Mouse (Mus musculus) hindbrain, embryonic 10.5 days (tissue): ENCODE measurements around the gene Cfap77. TPM values are rescaled to one million over a fixed set of nuclear protein-coding genes. Genes with fewer than 3 reads are reported as not detected.

Experiments used
- DNase-seq: peaks from one replicate; pipeline ENCODE4 v3.0.0-alpha.2; 2017; ENCODE audit warnings: low spot score
- H3K27ac ChIP-seq: fragments of 300-500 bp; sonication (generic); 2 replicates; pipeline ENCODE4 v1.5.1; 2016; ENCODE audit warnings: mild to moderate bottlenecking, moderate library complexity
- H3K27me3 ChIP-seq: fragments of 300-500 bp; sonication (generic); 2 replicates; pipeline ENCODE4 v1.6.1; 2016; ENCODE audit warnings: mild to moderate bottlenecking; ENCODE audit not compliant: poor library complexity, insufficient read depth, severe bottlenecking
- H3K36me3 ChIP-seq: fragments of 300-500 bp; sonication (generic); 2 replicates; pipeline ENCODE4 v1.6.1; 2016; ENCODE audit warnings: mild to moderate bottlenecking, moderate library complexity
- H3K4me1 ChIP-seq: fragments of 300-500 bp; sonication (generic); replicated peaks from 2 replicates; pipeline ENCODE4 v1.6.1; 2016; ENCODE audit warnings: mild to moderate bottlenecking
- H3K4me3 ChIP-seq: fragments of 300-500 bp; sonication (generic); 2 replicates; pipeline ENCODE4 v1.5.1; 2016; ENCODE audit warnings: mild to moderate bottlenecking, moderate library complexity
- H3K9me3 ChIP-seq: fragments of 300-500 bp; sonication (generic); 2 replicates; pipeline ENCODE4 v1.6.1; 2016; ENCODE audit warnings: mild to moderate bottlenecking, moderate library complexity
- WGBS: fragments of 180-500 bp; shearing (Covaris S2); methylation state at CpG from one replicate; pipeline ENCODE4 v1.1.7; 2016; 5-methylcytosine and 5-hydroxymethylcytosine counted together
- polyA plus RNA-seq: library from polyadenylated mRNA; unstranded; fragments of >200 nt; fragmentation: Nextera tagmentation; extraction: Ambion mirVana; gene quantifications from 2 replicates; pipeline ENCODE4 v1.2.1, GENCODE M21; 2016

Cfap77 gene
- polyA plus RNA-seq, 1 experiment from 2014 or later = 0.51 TPM

DNA sequence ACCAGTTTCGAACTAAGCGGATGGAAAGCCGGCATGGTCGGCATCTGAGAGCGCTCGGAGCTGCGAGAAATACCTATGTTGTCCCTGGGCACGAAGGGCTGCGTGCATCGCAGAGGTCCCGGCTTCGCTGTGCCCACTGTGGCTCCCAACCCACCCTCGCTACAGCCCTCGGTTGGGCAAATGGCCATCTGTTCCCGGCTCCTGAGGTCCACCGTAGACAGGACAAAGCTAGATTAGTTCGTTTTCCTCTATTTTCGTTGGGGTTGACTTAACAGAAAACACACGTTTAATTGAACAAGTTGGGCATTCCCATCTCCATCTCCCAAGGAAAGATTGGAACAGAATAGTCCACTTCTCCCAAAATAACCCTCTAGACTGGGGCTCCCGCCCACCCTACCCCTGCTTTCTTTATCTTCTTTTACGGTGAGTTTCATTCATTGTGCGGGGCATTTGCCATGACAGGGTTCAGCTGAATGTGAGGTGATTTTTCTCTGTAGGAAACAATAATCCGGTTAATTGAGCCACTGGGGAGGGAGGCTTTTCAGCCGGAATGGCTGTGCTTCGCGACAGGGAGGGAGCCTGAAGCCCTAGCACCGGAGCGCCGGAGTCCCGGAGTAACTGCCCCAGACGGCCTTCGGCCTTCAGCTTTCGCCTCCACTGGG lies 142.7 kb downstream of the Cfap77 start:
- under 1% methylated on average over 33 of the region's 33 CpGs for WGBS
- Histone ChIP-seq H3K36me3 (no peaks in the 10 kb centered on the region), H3K27me3 (peaks cover 100% of the 10 kb centered on the region), H3K27ac (peak overlapping the region; percentile 40; the same call in 1 of the 2 replicates), H3K9me3 (no peaks in the 10 kb centered on the region), H3K4me1 (peaks cover 43% of the 10 kb centered on the region), H3K4me3 (peak overlapping the region; percentile 43)
- peak; percentile 53 for DNase-seq

DNA sequence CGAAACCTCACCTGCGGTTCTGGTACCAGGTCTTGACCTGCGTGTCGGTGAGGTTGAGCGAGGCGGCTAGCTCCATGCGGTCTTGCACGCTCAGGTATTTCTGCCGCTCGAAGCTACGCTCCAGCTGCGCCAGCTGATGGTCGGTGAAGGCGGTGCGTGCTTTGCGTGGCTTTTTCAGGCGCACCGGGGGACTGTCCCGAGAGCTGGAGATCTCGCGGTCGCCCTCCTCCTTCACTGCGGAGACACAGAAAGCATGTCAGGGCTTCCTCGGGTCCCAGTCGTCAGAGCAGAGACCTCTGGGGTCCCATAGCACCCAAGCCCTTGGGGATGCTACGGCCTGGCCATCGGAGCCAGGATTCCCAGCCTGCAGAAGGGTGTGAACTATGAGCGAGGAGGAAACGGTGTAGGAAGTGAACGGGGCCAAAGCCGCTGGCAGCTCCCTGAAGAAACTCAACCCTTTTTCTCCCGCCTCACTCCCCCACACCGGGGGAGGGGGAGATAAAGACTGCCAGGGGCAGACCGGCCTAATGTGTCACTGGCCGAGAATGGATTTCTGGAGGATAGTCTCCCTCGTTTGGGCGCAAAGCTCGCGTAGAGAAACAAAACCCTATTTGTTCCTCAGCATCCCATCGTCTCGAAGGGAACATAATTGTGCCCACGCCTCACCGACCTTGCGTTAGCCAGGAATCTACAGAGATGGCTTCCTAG lies 143.4 kb downstream of the Cfap77 start:
- peak overlapping the region; percentile 25; the same call in 1 of the 2 replicates for H3K27ac ChIP-seq

DNA sequence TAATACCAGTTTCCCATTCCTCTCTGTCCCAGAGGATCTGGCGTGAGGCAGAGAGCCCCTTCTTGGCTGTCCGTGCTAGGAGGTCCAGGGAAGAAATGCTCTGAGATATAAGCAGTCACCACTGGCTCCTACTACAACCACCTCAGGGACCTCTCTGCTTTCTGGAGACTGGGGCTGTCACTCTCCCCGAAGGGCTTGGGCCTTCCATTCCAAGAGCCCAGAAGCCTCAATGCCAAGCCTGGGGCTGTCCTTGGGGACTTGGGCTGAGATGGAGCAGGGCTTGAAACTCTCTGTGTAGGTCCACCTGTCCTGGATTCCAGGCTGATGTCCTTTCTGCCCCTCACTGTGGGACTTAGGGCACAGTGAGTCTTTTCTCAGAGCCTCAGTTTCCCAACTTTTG lies 144.0 kb downstream of the Cfap77 start:
- Histone ChIP-seq H3K27ac (no peak overlapping the region), H3K9me3 (no peaks in the 10 kb centered on the region), H3K36me3 (0 out of 2 replicates have a peak, but pooled peaks cover 4% of the 10 kb centered on the region), H3K27me3 (peaks cover 100% of the 10 kb centered on the region), H3K4me1 (peaks cover 53% of the 10 kb centered on the region), H3K4me3 (peak overlapping the region; percentile 43; the same call in 1 of the 2 replicates)
- DNase-seq = peak; percentile 32
- 4% methylated on average over 3 of the region's 3 CpGs for WGBS

More for the DNA sequence above, 143.4 kb downstream of the Cfap77 start:
- peaks cover 100% of the 10 kb centered on the region for H3K27me3 ChIP-seq
- peaks cover 48% of the 10 kb centered on the region for H3K4me1 ChIP-seq
- H3K4me3 ChIP-seq = peak overlapping the region; percentile 43
- WGBS = under 1% methylated on average over 44 of the region's 44 CpGs
- peak; percentile 52 for DNase-seq
- H3K36me3 ChIP-seq = no peaks in the 10 kb centered on the region
- H3K9me3 ChIP-seq = no peaks in the 10 kb centered on the region

DNA sequence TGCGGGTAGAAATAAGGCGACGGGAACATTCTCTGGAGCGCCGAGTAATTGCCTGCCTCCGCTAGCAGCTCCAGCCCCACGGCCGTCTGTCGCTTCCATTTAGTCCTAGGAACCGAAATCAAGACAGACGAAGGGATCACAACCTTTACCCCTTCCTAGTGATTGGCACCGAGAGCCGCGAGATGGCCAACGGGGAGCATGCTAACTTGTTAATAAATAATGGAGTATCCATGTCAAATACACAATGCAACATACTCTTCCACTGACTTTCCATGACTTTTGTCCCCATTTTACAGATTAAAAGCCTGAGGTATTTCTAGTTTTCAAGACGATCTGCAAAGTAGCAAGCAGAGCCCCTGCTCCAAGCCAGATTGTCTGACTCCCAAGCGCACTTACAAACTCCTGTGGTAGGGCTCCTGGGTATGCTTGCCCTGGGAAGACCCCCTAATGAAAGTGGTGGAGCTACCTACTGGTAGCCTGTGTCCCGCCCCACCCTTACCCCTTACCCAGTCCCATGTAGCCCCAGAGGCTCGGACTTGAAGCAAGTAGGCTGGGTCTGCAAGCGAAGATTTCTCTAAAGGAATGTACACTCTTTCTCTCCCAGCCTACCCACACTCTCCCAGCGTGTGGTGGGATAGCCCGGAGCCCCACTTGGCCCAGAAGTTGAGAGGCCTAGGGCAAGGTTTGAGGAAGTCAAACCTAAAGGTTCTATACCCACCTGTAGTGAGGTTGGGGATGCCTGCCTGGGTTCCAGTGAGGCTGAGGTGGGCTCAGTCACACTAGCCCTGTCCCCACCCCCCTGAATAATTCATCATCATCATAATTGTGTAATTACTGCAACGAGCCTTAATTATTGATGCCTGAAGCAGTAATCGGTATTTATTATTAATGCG lies 144.8 kb downstream of the Cfap77 start:
- Histone ChIP-seq H3K27ac (peak overlapping the region; percentile 76), H3K4me3 (peak overlapping the region; percentile 43)

DNA sequence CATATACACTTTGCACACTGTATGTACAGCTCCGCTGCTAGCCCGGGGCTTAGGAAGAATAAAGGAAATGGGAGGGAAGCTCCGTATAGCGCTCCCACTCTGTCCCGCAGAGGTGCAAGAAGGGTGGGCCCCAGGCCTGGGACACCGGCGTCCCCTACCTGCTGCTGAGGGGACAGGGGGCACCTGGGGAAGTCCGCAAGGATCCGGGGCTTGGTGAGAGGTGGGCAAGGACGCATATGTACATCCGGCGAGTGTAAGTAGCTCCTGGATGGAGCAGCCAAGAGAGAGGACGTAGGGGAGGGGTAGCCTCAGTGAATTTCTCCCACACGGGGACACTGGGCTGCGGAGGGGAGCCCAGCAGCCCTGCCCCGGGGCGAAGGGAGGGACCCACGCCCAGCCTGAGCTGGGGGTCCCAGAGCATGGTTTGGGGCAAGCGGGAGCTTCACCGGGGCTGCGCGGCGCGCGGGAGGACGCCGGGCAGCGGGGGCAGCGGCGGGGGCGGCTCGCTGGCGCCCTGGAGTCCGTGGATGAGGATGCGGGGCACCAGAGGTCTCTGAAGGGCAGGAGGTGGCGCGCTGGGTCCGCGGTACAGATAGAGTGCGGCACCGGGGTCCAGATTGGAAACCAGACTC lies 145.6 kb downstream of the Cfap77 start:
- H3K4me1 ChIP-seq = peaks cover 64% of the 10 kb centered on the region
- H3K9me3 ChIP-seq = no peaks in the 10 kb centered on the region
- WGBS = 1% methylated on average over 41 of the region's 41 CpGs
- peak; percentile 34 for DNase-seq
- H3K36me3 ChIP-seq = peaks cover 14% of the 10 kb centered on the region
- H3K27ac ChIP-seq = peak overlapping the region; percentile 76
- peak overlapping the region; percentile 40 for H3K4me3 ChIP-seq
- peaks cover 100% of the 10 kb centered on the region for H3K27me3 ChIP-seq

More for the DNA sequence above, 144.8 kb downstream of the Cfap77 start:
- Histone ChIP-seq H3K36me3 (peaks cover 9% of the 10 kb centered on the region; the same call in 1 of the 2 replicates), H3K27me3 (peaks cover 100% of the 10 kb centered on the region), H3K4me1 (peaks cover 56% of the 10 kb centered on the region), H3K9me3 (no peaks in the 10 kb centered on the region)
- 5% methylated on average over 25 of the region's 25 CpGs for WGBS
- DNase-seq = peak; percentile 29

DNA sequence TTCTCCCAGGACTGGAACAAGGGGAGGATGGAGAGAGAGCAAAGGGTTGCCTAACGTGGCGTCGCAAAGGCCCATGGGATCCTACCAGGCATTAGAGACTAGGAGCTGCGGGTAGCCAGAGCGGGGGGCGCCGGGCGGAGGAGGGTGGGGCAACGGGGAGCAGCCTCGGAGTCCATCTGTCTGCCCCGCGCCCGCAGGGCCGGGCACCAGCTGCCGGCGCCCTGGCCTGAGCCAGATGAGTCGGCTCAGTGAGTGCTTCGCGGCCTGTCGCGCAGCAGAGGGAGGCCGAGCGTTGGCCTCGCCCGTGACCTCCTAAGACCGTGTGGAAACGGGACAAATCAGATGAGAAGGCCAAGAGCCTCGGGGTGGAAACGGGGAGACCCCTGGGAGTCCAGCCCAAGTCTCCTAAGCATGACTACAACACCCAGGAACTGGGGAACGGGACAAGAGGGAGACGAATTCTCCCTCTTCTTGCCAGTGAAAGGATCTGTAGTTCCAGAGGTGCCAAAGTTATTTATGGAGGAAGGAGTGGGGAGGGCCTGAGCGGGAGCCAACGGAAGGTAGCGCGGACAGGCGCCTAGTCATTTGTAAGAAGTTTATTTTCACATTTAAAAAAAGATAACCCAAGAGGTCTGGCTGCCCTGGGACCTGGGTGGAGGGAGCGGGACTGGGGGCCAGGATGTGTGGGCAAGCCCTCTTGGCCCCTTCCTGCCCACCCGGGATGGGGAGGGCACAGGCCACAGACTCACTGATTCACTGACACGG lies 146.3 kb downstream of the Cfap77 start:
- no peaks in the 10 kb centered on the region for H3K9me3 ChIP-seq
- peaks cover 65% of the 10 kb centered on the region for H3K4me1 ChIP-seq
- H3K36me3 ChIP-seq = peaks cover 14% of the 10 kb centered on the region
- peak; percentile 71 for DNase-seq
- peaks cover 100% of the 10 kb centered on the region for H3K27me3 ChIP-seq
- under 1% methylated on average over 39 of the region's 39 CpGs for WGBS
- H3K27ac ChIP-seq = peak overlapping the region; percentile 76; the same call in 1 of the 2 replicates
- peak overlapping the region; percentile 40 for H3K4me3 ChIP-seq

DNA sequence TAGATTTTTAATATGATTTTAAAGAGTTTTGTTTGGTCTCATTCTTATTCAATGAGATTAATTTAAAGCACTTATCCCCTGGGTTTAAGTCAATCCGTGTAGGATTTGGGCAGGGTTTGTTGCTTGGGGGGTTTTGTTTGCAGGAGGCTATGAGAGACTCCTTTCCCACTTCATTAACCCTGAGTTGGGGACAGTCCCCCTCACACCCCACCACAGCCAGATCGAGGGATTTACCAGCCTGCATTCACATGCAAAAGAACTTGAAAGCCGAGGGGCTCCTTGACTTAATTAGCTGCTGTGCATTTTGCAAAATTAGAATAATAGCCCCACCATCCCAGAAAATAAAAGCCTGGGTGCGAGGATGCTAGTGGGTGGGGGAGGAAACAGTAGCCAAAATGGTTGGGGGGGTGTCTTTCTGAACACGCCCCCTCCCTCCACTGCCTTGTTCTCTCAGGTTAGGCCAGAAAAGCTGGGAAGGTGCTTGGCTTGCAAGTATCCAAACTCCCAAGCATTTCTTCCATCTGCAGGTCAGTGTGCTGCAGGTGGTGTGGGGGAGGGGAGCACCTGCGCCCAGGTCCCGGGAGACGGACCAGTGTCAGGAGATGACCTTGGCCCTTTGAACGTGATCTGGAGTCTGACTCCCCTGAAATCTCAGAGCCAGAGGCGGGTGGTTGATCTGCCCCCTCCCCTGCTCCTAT lies 147.0 kb downstream of the Cfap77 start:
- Histone ChIP-seq H3K27me3 (peaks cover 100% of the 10 kb centered on the region), H3K4me1 (peaks cover 65% of the 10 kb centered on the region), H3K4me3 (peak overlapping the region; percentile 40), H3K9me3 (no peaks in the 10 kb centered on the region), H3K36me3 (peaks cover 14% of the 10 kb centered on the region), H3K27ac (peak overlapping the region; percentile 76; the same call in 1 of the 2 replicates)
- DNase-seq = peak; percentile 21
- WGBS = 2% methylated on average over 10 of the region's 10 CpGs

DNA sequence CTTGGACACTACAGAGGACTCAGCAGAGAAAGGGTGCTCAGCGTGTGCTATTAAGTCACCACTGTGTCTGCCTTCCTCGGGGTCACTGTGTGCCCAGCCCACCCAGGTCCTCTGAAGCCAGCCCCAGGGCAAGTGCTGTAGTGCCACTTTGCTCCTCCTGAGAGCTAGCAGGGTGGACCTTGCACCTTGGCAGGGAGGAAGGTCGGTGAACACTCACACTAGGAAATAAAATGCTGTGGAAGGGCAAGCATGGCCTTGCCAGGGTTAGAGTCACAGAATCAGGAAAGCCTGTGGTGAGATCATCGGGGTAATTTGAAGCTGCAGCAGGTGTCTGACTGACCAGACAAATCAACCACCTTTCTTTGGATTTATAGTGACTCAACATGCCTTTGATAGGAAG lies 149.3 kb downstream of the Cfap77 start:
- Histone ChIP-seq H3K36me3 (peaks cover 33% of the 10 kb centered on the region), H3K9me3 (no peaks in the 10 kb centered on the region), H3K27ac (no peak overlapping the region), H3K4me1 (peaks cover 53% of the 10 kb centered on the region), H3K4me3 (no peak overlapping the region), H3K27me3 (peaks cover 100% of the 10 kb centered on the region)
- 43% methylated on average over 4 of the region's 4 CpGs for WGBS
- DNase-seq = peak; percentile 36

DNA sequence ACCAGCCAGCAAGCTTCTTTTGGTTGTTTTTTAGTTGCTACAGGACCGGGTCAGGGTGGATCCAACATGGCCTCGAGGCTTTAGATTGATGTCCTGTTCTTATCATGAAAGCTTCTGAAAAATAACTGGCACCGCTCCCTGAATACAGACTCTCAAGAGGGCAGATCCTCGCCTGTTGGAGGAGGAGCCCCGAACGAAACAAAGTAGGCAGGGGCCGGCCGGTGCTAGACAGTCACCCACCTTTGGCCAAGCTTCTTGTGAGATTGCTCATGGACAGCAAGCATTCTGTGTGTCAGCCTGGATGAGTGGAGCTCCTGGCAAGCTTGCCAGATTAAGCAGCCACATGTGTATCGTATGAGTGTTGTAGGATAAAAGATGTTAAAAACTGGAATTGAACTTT lies 150.1 kb downstream of the Cfap77 start:
- H3K4me1 ChIP-seq = peaks cover 53% of the 10 kb centered on the region

DNA sequence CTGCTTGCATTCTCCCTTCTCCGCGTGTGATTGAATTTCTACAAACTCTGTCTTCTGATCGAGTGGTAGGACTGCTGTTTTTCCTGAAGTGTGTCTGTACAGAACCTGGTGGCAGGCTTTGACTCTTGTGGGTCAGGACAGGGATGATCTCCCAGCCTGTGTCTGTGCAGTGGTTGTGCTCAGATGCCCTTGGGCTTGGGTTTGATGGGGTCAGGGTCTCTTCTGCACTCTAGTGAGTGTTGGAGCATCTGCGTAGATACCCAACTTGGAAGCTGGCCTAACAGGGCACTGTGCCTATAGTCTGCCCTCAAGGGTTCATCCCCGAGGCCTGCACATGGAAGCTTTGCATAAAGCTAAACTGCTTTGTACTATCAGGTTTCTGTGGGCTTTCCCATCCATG lies 151.0 kb downstream of the Cfap77 start:
- Histone ChIP-seq H3K9me3 (no peaks in the 10 kb centered on the region), H3K27me3 (peaks cover 100% of the 10 kb centered on the region), H3K4me1 (peaks cover 44% of the 10 kb centered on the region), H3K36me3 (peaks cover 50% of the 10 kb centered on the region), H3K27ac (no peak overlapping the region), H3K4me3 (no peak overlapping the region)
- no peak for DNase-seq
- 87% methylated on average over 5 of the region's 5 CpGs for WGBS

More for the DNA sequence above, 150.1 kb downstream of the Cfap77 start:
- Histone ChIP-seq H3K9me3 (no peaks in the 10 kb centered on the region), H3K36me3 (peaks cover 41% of the 10 kb centered on the region), H3K27me3 (peaks cover 100% of the 10 kb centered on the region), H3K4me3 (no peak overlapping the region), H3K27ac (no peak overlapping the region)
- DNase-seq = no peak
- 65% methylated on average over 9 of the region's 9 CpGs for WGBS

DNA sequence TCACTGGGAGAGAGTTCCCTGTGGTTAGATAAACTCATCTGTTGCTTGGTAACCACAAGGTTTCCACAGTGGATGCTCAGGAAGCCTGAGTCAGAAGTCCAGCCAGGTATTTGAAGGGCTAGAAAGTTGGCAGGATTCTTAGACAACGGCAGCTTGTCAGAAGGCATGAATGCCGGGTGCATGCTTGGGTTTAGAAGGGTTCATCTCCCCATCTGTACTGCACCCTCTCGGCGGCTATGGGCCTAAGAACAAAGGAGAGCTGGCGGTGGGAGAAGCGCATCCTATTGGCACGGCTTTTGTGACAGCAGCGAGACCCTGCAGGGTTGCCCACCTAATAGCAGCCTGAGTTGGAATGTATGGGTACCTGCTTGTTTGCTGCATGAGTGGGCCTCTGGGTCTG lies 152.6 kb downstream of the Cfap77 start:
- H3K36me3 ChIP-seq = peaks cover 64% of the 10 kb centered on the region

More for the DNA sequence above, 152.6 kb downstream of the Cfap77 start:
- Histone ChIP-seq H3K4me3 (no peak overlapping the region), H3K27me3 (peaks cover 100% of the 10 kb centered on the region), H3K27ac (no peak overlapping the region), H3K4me1 (peaks cover 28% of the 10 kb centered on the region), H3K9me3 (no peaks in the 10 kb centered on the region)
- WGBS = 92% methylated on average over 8 of the region's 8 CpGs
- no peak for DNase-seq
